Mouse (Mus musculus) midbrain, postnatal 0 days (tissue): ENCODE data around the gene Ttc7b. TPM values are rescaled to one million over a fixed set of nuclear protein-coding genes. Genes with fewer than 3 reads are reported as not detected.

Experiments
- ATAC-seq: fragments of 200-750 bp; cut with Nextera tagmentation; 2 replicates; pipeline ENCODE4 v1.8.0; 2017; ENCODE audit warnings: moderate number of reproducible peaks, mild to moderate bottlenecking, moderate TSS enrichment, moderate library complexity; ENCODE audit not compliant: low FRiP score
- DNase-seq: peaks from one replicate; pipeline ENCODE4 v3.0.0-alpha.2; 2015; ENCODE audit warnings: low spot score
- H3K27ac ChIP-seq: fragments of 300-500 bp; sonication (generic); 2 replicates; pipeline ENCODE4 v1.5.1; 2014; ENCODE audit warnings: low read depth, mild to moderate bottlenecking, low read length, mixed read lengths
- H3K27me3 ChIP-seq: fragments of 300-500 bp; sonication (generic); 2 replicates; pipeline ENCODE4 v1.6.1; 2014; ENCODE audit warnings: low read length, control low read depth, mixed read lengths; ENCODE audit not compliant: insufficient read depth
- H3K36me3 ChIP-seq: fragments of 300-500 bp; sonication (generic); 2 replicates; pipeline ENCODE4 v1.6.1; 2014; ENCODE audit warnings: low read length, control low read depth, mixed read lengths; ENCODE audit not compliant: insufficient read depth
- H3K4me1 ChIP-seq: fragments of 300-500 bp; sonication (generic); 2 replicates; pipeline ENCODE4 v1.6.1; 2014; ENCODE audit warnings: mild to moderate bottlenecking, control low read depth, antibody characterized with exemption, low read length, mixed read lengths; ENCODE audit not compliant: insufficient read depth
- H3K4me2 ChIP-seq: fragments of 300-500 bp; sonication (generic); 2 replicates; pipeline ENCODE4 v1.6.1; 2014; ENCODE audit warnings: low read depth, mild to moderate bottlenecking, low read length, mixed read lengths; ENCODE audit not compliant: poor library complexity, severe bottlenecking
- H3K4me3 ChIP-seq: fragments of 300-500 bp; sonication (generic); 2 replicates; pipeline ENCODE4 v1.5.1; 2014; ENCODE audit warnings: low read depth, mild to moderate bottlenecking, low read length, moderate library complexity
- H3K9ac ChIP-seq: fragments of 300-500 bp; sonication (generic); replicated peaks from 2 replicates; pipeline ENCODE4 v1.6.1; 2014; ENCODE audit warnings: mild to moderate bottlenecking, low read length, moderate library complexity, mixed read lengths; ENCODE audit not compliant: poor library complexity, severe bottlenecking
- H3K9me3 ChIP-seq: fragments of 300-500 bp; sonication (generic); 2 replicates; pipeline ENCODE4 v1.6.1; 2016; ENCODE audit warnings: low read length, control low read depth
- CTCF ChIP-seq: IDR thresholded peaks from 2 replicates; pipeline ENCODE4 v1.5.1; 2016; ENCODE audit warnings: antibody characterized with exemption, mild to moderate bottlenecking
- WGBS: fragments of 180-500 bp; shearing (Covaris S2); extraction: QIAGEN DNeasy Blood & Tissue Kit; methylation state at CpG from one replicate; pipeline ENCODE4 v1.1.7; 2014; 5-methylcytosine and 5-hydroxymethylcytosine counted together
- polyA plus RNA-seq: library from polyadenylated mRNA; unstranded; fragments of >200 nt; fragmentation: Nextera tagmentation; extraction: Ambion mirVana; gene quantifications from 2 replicates; pipeline ENCODE4 v1.2.1, GENCODE M21; 2015
- total RNA-seq: library from RNA; depleted of rRNA; stranded (reverse); fragments of >200 nt; gene quantifications from 2 replicates; pipeline ENCODE4 v1.2.3, GENCODE M21; 2014

Ttc7b gene
- total and polyA plus RNA-seq, 2 experiments from 2014 or later, result 8.7 to 38.9 TPM

DNA sequence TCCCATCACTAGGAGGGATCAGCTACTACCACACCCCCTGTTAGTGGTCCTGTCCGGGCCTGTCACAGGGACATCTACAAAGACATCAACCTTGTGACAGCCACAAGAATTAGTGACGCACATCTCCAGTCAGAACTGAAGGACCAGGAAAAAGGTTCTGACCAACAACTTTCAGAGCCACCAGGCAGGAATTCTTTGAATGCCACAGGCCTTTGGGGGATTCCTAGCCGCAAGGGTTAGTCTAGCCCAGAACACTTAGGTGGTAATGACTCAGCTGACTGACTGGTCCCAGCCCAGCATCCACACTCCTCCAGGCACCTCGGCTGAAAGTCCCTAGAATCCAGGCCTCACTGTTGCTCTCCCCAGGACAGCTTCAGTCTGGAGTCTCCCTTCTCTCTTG is 240.7 kb downstream of the Ttc7b start:
- H3K4me1 ChIP-seq, result peaks cover 16% of the 10 kb centered on the region; the same call in 1 of the 2 replicates
- H3K27ac ChIP-seq, result no peak overlapping the region
- H3K9ac ChIP-seq, result no peak overlapping the region
- WGBS, result 65% methylated on average over 4 of the region's 4 CpGs
- no peaks in the 10 kb centered on the region for H3K36me3 ChIP-seq
- no peak overlapping the region for H3K4me2 ChIP-seq
- H3K9me3 ChIP-seq, result no peaks in the 10 kb centered on the region
- TF ChIP-seq CTCF, result no peak
- DNase-seq (no peak), ATAC-seq (no peak)
- H3K4me3 ChIP-seq, result no peak overlapping the region
- no peaks in the 10 kb centered on the region for H3K27me3 ChIP-seq

DNA sequence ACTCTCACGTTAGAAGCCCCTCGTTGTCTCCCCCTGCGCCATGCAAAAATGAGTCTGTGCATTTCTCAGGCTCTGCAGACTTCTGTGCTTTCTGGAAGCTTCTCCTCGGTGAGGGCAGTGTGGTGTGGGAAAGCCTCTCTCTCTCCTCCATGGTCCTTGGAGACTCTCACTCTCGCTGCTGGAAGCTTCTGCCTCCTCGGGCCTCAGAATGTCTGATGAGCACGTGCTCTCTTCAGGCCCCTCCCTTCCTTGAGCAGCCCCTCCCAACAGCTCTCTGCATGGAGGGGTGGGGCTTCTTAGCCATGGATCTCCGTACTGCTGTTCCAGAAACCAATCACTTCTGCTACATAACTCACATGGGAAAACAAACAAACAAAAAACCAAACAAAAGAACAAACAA is 242.3 kb downstream of the Ttc7b start:
- ATAC-seq, result 0 out of 2 replicates have a peak, but pooled peaks have one; percentile 31
- peaks cover 16% of the 10 kb centered on the region; the same call in 1 of the 2 replicates for H3K4me1 ChIP-seq

DNA sequence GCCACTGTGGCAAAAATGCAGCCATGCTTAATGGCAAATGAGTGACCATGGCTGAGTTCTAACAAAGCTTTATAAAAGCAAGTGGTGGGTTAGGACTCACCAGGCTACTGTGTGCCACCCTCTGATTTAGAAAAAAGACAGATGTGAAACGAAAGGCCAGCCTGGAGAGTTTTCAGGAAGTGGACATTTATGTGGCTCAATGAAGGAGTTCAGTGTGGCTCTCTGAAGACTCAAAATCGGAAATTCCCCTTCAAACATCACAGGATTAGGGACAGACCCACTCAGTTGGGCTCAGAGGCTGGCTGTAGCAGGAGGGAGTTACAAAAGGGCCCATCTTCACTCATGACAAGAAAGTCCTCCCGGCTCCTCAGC is 243.1 kb downstream of the Ttc7b start:
- H3K36me3 ChIP-seq, result no peaks in the 10 kb centered on the region
- no peak overlapping the region for H3K4me2 ChIP-seq
- peak overlapping the region; percentile 7; the same call in 1 of the 2 replicates for H3K27ac ChIP-seq
- DNase-seq (no peak), ATAC-seq (no peak)
- H3K9me3 ChIP-seq, result no peaks in the 10 kb centered on the region
- no peaks in the 10 kb centered on the region for H3K27me3 ChIP-seq
- H3K4me3 ChIP-seq, result no peak overlapping the region
- TF ChIP-seq CTCF, result no peak
- WGBS, result 62% methylated on average over 3 of the region's 3 CpGs
- no peak overlapping the region for H3K9ac ChIP-seq
- H3K4me1 ChIP-seq, result peaks cover 16% of the 10 kb centered on the region; the same call in 1 of the 2 replicates

More for the DNA sequence above, 242.3 kb downstream of the Ttc7b start:
- H3K27me3 ChIP-seq, result no peaks in the 10 kb centered on the region
- no peaks in the 10 kb centered on the region for H3K9me3 ChIP-seq
- no peak overlapping the region for H3K9ac ChIP-seq
- peak overlapping the region; percentile 18; the same call in 1 of the 2 replicates for H3K27ac ChIP-seq
- peak; percentile 46 for DNase-seq
- WGBS, result 41% methylated on average over 8 of the region's 8 CpGs
- H3K4me2 ChIP-seq, result no peak overlapping the region
- H3K4me3 ChIP-seq, result no peak overlapping the region
- no peaks in the 10 kb centered on the region for H3K36me3 ChIP-seq
- TF ChIP-seq CTCF, result no peak

DNA sequence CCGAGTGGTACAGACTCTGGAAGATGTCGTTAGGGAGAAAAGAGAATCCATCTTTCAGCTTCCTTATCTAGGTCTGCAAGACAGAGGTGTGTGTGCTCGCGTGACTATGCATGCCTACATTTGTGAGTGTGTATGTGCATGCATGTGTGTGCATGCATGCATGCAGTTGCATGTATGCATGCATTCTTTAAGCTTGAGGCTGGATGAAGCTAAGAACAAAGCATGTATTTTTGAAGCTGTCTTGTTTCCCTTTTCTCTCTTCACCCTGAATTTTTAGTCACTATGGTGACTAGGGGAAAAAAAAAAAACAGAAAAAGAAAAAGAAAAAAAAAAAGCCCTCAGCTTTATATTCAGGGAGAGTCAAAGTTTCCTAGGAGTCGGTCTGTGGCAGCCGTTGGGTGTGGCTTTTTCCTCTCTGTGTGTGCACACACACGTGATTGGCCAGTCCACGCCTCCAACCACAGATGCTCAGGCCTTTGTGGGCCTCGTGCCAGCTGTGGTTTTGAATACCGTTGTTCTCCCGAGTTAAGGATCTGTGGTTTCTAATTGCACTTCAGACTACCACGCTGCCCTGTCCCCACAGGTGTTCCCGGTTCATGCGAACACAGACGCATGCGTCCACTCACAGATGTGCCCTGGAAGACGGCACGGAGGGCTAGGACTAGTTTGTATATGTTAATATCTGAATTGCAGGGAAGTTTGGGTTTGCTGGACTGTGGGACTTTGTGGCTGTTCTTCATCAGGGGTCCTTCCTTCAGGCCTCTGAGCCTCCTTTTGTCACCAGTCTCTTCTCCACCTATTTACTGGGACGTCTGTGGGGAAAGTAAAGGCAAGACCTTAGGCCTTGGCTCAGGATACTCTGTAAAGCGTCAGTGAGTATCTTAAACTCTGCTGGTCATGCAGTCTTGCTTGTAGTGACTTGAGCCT is 243.8 kb downstream of the Ttc7b start:
- no peaks in the 10 kb centered on the region for H3K36me3 ChIP-seq
- no peaks in the 10 kb centered on the region for H3K27me3 ChIP-seq
- TF ChIP-seq CTCF, result no peak
- no peak overlapping the region for H3K4me2 ChIP-seq
- no peak overlapping the region for H3K4me3 ChIP-seq
- no peaks in the 10 kb centered on the region for H3K9me3 ChIP-seq
- 26% methylated on average over 20 of the region's 20 CpGs for WGBS
- H3K27ac ChIP-seq, result peak overlapping the region; percentile 7
- DNase-seq (peak; percentile 85), ATAC-seq (0 out of 2 replicates have a peak, but pooled peaks have one; percentile 41)
- H3K4me1 ChIP-seq, result peaks cover 16% of the 10 kb centered on the region; the same call in 1 of the 2 replicates
- no peak overlapping the region for H3K9ac ChIP-seq

DNA sequence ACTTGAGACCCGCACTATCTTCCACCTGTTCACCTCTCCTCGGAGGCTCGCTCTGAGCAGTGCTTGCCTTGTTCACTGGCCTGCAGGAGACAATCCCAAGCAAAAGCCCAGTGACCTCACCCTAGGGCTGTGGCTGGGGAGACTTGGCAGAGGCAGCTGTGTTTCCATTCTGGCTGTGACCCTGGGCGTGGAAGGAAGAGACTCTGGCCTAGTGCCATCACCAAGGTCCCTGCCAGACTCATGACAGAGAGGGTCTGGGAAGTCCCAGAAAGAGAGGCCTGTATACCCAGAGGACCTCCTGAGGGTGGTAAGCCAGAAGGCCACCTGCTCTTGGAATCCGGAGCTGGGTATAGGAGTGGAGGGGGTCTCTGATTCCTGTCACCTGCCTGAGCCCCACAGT is 244.8 kb downstream of the Ttc7b start:
- Histone ChIP-seq H3K4me2 (no peak overlapping the region), H3K36me3 (no peaks in the 10 kb centered on the region), H3K27me3 (no peaks in the 10 kb centered on the region), H3K4me1 (peaks cover 16% of the 10 kb centered on the region; the same call in 1 of the 2 replicates), H3K4me3 (no peak overlapping the region), H3K9ac (no peak overlapping the region), H3K9me3 (no peaks in the 10 kb centered on the region), H3K27ac (peak overlapping the region; percentile 7; the same call in 1 of the 2 replicates)
- no peak for TF ChIP-seq CTCF
- peak; percentile 76 for DNase-seq
- ATAC-seq, result 0 out of 2 replicates have a peak, but pooled peaks have one; percentile 11
- WGBS, result 64% methylated on average over 5 of the region's 5 CpGs

DNA sequence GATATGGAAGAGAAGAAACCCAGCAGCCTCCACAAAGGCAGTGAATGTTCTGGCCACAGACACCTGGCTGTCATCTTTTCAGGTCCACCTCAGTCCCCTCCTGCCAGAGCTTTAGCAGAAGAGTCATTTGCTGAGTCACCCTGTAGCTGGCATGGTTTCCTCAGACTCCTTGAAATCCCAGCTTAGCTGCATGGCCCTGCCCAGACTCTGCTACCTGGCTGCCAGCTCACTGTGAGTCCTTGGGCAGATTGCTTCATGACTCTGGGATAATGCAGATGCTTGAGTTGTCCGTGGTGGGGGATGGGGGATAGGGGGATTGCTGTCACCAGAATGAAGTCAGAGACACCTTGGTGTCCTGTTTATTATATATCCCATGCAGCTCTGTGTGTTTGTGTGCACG is 247.6 kb downstream of the Ttc7b start:
- Histone ChIP-seq H3K36me3 (no peaks in the 10 kb centered on the region), H3K4me1 (peaks cover 14% of the 10 kb centered on the region; the same call in 1 of the 2 replicates), H3K9me3 (no peaks in the 10 kb centered on the region), H3K4me3 (no peak overlapping the region), H3K27ac (no peak overlapping the region), H3K4me2 (no peak overlapping the region), H3K27me3 (no peaks in the 10 kb centered on the region), H3K9ac (no peak overlapping the region)
- 82% methylated on average over 2 of the region's 2 CpGs for WGBS
- ATAC-seq, result no peak
- no peak for DNase-seq
- no peak for TF ChIP-seq CTCF
